In the genomic region with DNA sequence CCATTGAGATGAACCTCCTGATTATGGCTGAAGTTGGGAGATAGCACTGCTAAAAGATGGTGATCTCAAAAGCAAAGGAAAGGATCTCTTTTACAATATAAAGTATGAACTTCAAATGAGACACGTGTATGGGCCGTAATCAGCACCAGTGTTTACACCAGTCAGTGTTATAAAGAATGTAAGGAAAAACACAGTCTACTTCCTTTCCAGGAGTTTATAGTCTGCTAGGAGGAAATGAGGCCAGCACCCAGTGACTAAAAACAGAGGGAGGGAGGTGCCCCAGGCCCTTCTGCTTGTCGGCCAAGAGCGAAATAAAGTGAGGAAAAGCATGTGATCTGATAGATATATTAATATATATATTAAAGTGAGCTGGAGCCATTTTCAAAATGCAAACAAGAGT, we compare ENCODE assay signal across 24 mouse cellular contexts.
"Had no signal": no experiment of that assay in that cellular context is flagged by ENCODE, and none has a peak within 500 bp of the region (broad histone marks: within the 10 kb centered on the region; RNA-seq: fewer than 3 reads in every experiment).

No protein-coding gene starts in this region.

- H3K36me3 ChIP-seq: kidney, embryonic 15.5 days; limb, embryonic 10.5 days; limb, embryonic 13.5 days; liver, embryonic 12.5 days; liver, embryonic 15.5 days; lung, embryonic 15.5 days; midbrain, embryonic 12.5 days; neural tube, embryonic 13.5 days; stomach, embryonic 15.5 days had no signal

- DNase-seq: kidney, adult 2 months; kidney, postnatal 14 days; kidney, postnatal 4 days; layer of hippocampus, adult 9-11 months; liver; lung, postnatal 4 days; retina, postnatal 1 day; right cerebral cortex, postnatal 25 days; spleen, adult 18-20 months; thymus, adult 18-20 months; thymus, postnatal 36 days had no signal

- H3K4me2 ChIP-seq: kidney, embryonic 15.5 days; limb, embryonic 13.5 days; liver, embryonic 12.5 days; liver, embryonic 15.5 days; lung, embryonic 15.5 days; midbrain, embryonic 12.5 days; neural tube, embryonic 13.5 days; stomach, embryonic 15.5 days had no signal

- H3K9me3 ChIP-seq: kidney, embryonic 15.5 days; limb, embryonic 10.5 days; limb, embryonic 13.5 days; liver, embryonic 12.5 days; liver, embryonic 15.5 days; lung, embryonic 15.5 days; midbrain, embryonic 12.5 days; neural tube, embryonic 13.5 days; stomach, embryonic 15.5 days had no signal

- ATAC-seq: intestine, embryonic 16.5 days; liver, embryonic 12.5 days; midbrain, embryonic 16.5 days had no signal

- H3K9ac ChIP-seq: kidney, embryonic 15.5 days; limb, embryonic 13.5 days; liver, embryonic 12.5 days; liver, embryonic 15.5 days; lung, embryonic 15.5 days; midbrain, embryonic 12.5 days; neural tube, embryonic 13.5 days; stomach, embryonic 15.5 days had no signal

- H3K4me1 ChIP-seq: kidney, embryonic 15.5 days; limb, embryonic 10.5 days; limb, embryonic 13.5 days; liver, embryonic 12.5 days; liver, embryonic 15.5 days; midbrain, embryonic 12.5 days; neural tube, embryonic 13.5 days; stomach, embryonic 15.5 days had no signal

- H3K27me3 ChIP-seq: kidney, embryonic 15.5 days; limb, embryonic 13.5 days; liver, embryonic 12.5 days; liver, embryonic 15.5 days; lung, embryonic 15.5 days; midbrain, embryonic 12.5 days; neural tube, embryonic 13.5 days; stomach, embryonic 15.5 days had no signal

- H3K4me3 ChIP-seq: kidney, embryonic 15.5 days; layer of hippocampus, adult 2 months; limb, embryonic 10.5 days; limb, embryonic 13.5 days; liver, embryonic 12.5 days; liver, embryonic 15.5 days; lung, embryonic 15.5 days; midbrain, embryonic 12.5 days; myocyte; neural tube, embryonic 13.5 days; stomach, embryonic 15.5 days had no signal

- H3K27ac ChIP-seq: kidney, embryonic 15.5 days; layer of hippocampus, adult 2 months; limb, embryonic 10.5 days; limb, embryonic 13.5 days; liver, embryonic 12.5 days; liver, embryonic 15.5 days; lung, embryonic 15.5 days; midbrain, embryonic 12.5 days; neural tube, embryonic 13.5 days; stomach, embryonic 15.5 days had no signal
